Mouse (Mus musculus) neural tube, postnatal 0 days (tissue): ENCODE measurements around the gene Gm12355. TPM values are rescaled to one million over a fixed set of nuclear protein-coding genes. Genes with fewer than 3 reads are reported as not detected.

Experiments
- polyA plus RNA-seq: library from polyadenylated mRNA; unstranded; fragments of >200 nt; fragmentation: Nextera tagmentation; extraction: Ambion mirVana; gene quantifications from 2 replicates; pipeline ENCODE4 v1.2.1, GENCODE M21; 2015

Gm12355 gene
- polyA plus RNA-seq: 0.33 and 0.52 TPM in 2 replicates

GRCm38 (mm10) chr11:98625611-98626410 lies at the start of gene Gm12355, which contains the start of gene Gsdma3:
Gene Gm12355, minus strand, starts transcription at chr11:98625661.
Gene Gsdma3, plus strand, starts transcription at chr11:98626360.

GRCm38 (mm10) chr11:98664091-98664490 lies 38.6 kb upstream of the Gm12355 start, which contains the start of gene Gsdma:
Gene Gsdma, plus strand, starts transcription at chr11:98664351.

GRCm38 (mm10) chr11:98646459-98646858 lies 21.0 kb upstream of the Gm12355 start, which contains the start of gene Gsdma2:
Gene Gsdma2, plus strand, starts transcription at chr11:98646759.

GRCm38 (mm10) chr11:98597991-98598390 lies 27.5 kb downstream of the Gm12355 start, which contains the start of gene Lrrc3c:
Gene Lrrc3c, plus strand, starts transcription at chr11:98598291.

GRCm38 (mm10) chr11:98586892-98587563 lies 38.4 kb downstream of the Gm12355 start, which contains the start of gene Ormdl3:
Gene Ormdl3, minus strand, starts transcription at chr11:98587368.

Other genes with a start within 250 kb of the Gm12355 start
- 0.27 and 0.33 TPM in 2 replicates for gene Tcap, start 241.8 kb downstream of the Gm12355 start, polyA plus RNA-seq
- gene Pnmt, start 239.2 kb downstream of the Gm12355 start, polyA plus RNA-seq: 3.2 and 3.7 TPM in 2 replicates
- 7.6 and 8.4 TPM in 2 replicates for gene Pgap3, start 225.2 kb downstream of the Gm12355 start, polyA plus RNA-seq
- 6.6 TPM in 2 replicates for gene Erbb2, start 213.2 kb downstream of the Gm12355 start, polyA plus RNA-seq
- gene Mien1, start 186.7 kb downstream of the Gm12355 start, polyA plus RNA-seq: 270 and 284 TPM in 2 replicates
- 0.80 and 1.0 TPM in 2 replicates for gene Grb7, start 179.3 kb downstream of the Gm12355 start, polyA plus RNA-seq
- 0.26 and 0.32 TPM in 2 replicates for gene Ikzf3, start 79.6 kb downstream of the Gm12355 start, polyA plus RNA-seq
- gene Zpbp2, start 74.6 kb downstream of the Gm12355 start, polyA plus RNA-seq: 0.47 and 0.81 TPM in 2 replicates
- gene Ormdl3, start 38.3 kb downstream of the Gm12355 start, polyA plus RNA-seq: 76.4 and 90.5 TPM in 2 replicates
- not detected in 2 replicates for gene Lrrc3c, start 27.4 kb downstream of the Gm12355 start, polyA plus RNA-seq
- gene Gsdma3, start 699 bp upstream of the Gm12355 start, polyA plus RNA-seq: not detected in 2 replicates
- gene Gsdma2, start 21.1 kb upstream of the Gm12355 start, polyA plus RNA-seq: not detected in 2 replicates
- gene Gsdma, start 38.7 kb upstream of the Gm12355 start, polyA plus RNA-seq: 0.13 TPM in 1 of 2 replicates, not detected in the other
- 171 and 181 TPM in 2 replicates for gene Psmd3, start 56.9 kb upstream of the Gm12355 start, polyA plus RNA-seq
- gene Csf3, start 75.6 kb upstream of the Gm12355 start, polyA plus RNA-seq: not detected in 2 replicates
- gene Med24, start 103.8 kb upstream of the Gm12355 start, polyA plus RNA-seq: 37.3 and 45.1 TPM in 2 replicates
- gene Thra, start 115.0 kb upstream of the Gm12355 start, polyA plus RNA-seq: 152 and 177 TPM in 2 replicates
- 8.4 and 10.3 TPM in 2 replicates for gene Nr1d1, start 149.7 kb upstream of the Gm12355 start, polyA plus RNA-seq
- 31.5 and 32.2 TPM in 2 replicates for gene Msl1, start 169.9 kb upstream of the Gm12355 start, polyA plus RNA-seq
- gene Casc3, start 179.2 kb upstream of the Gm12355 start, polyA plus RNA-seq: 34.2 and 37.0 TPM in 2 replicates
- 14.0 and 19.0 TPM in 2 replicates for gene Rapgefl1, start 211.1 kb upstream of the Gm12355 start, polyA plus RNA-seq
- gene Wipf2, start 238.0 kb upstream of the Gm12355 start, polyA plus RNA-seq: 3.1 and 4.0 TPM in 2 replicates